ENCODE assay signal across 15 mouse cellular contexts in the genomic region with DNA sequence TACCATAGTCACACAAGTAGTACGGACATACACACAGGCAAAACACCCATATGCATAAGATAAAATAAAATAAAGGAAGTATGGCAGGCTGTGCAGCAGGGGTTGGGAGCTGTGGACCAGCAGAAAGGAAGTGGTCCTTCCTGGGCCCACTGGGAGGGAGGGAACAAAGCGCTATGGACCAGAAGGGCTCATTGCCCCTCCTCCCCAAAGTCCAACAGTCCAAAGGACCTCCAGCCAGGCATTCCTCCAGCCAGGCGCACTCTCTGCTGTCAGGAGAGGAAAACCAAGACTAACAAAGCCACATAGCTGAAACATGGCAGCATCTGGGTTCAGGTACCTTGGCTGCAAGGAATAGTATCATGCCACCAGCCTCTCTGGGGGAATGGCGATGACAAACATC. TPM values are rescaled to one million over a fixed set of nuclear protein-coding genes. Genes with fewer than 3 reads are reported as not detected.
"Had no signal": no experiment of that assay in that cellular context is flagged by ENCODE, and none has a peak within 500 bp of the region (broad histone marks: within the 10 kb centered on the region; RNA-seq: fewer than 3 reads in every experiment).

No protein-coding gene starts in this region.

- H3K4me2 ChIP-seq: limb, embryonic 15.5 days; liver, embryonic 15.5 days; lung, embryonic 14.5 days; neural tube, embryonic 15.5 days had no signal

- DNase-seq: layer of hippocampus, postnatal 36 days; lung, embryonic 14.5 days; lung, postnatal 10 days; lung, postnatal 4 days; midbrain, embryonic 14.5 days; thymus, postnatal 4 days had no signal

- H3K27ac ChIP-seq: limb, embryonic 15.5 days; liver, embryonic 15.5 days; midbrain, embryonic 10.5 days; neural tube, embryonic 15.5 days; stomach, postnatal 0 days had no signal

- H3K4me3 ChIP-seq: limb, embryonic 15.5 days; liver, embryonic 15.5 days; midbrain, embryonic 10.5 days; myocyte; neural tube, embryonic 15.5 days had no signal

- H3K27me3 ChIP-seq: limb, embryonic 15.5 days; neural tube, embryonic 15.5 days had no signal

- H3K4me1 ChIP-seq: limb, embryonic 15.5 days; midbrain, embryonic 10.5 days; neural tube, embryonic 15.5 days had no signal

- ATAC-seq: intestine, embryonic 16.5 days had no signal

- H3K36me3 ChIP-seq: limb, embryonic 15.5 days; liver, embryonic 15.5 days; midbrain, embryonic 10.5 days; neural tube, embryonic 15.5 days had no signal

- H3K9me3 ChIP-seq: limb, embryonic 15.5 days; liver, embryonic 15.5 days; midbrain, embryonic 10.5 days; neural tube, embryonic 15.5 days had no signal

- H3K9ac ChIP-seq: limb, embryonic 15.5 days; liver, embryonic 15.5 days; lung, embryonic 14.5 days; neural tube, embryonic 15.5 days had no signal

RNA-seq across cellular contexts. Expression of a gene that starts 33.7 kb away (rescaled TPM):
- polyA plus RNA-seq: limb, embryonic 11.5 days; limb, embryonic 15.5 days; lung, embryonic 14.5 days; midbrain, embryonic 10.5 days; midbrain, embryonic 14.5 days; neural tube, embryonic 11.5 days had no signal
